Mouse (Mus musculus) heart, adult 2 months (tissue): ENCODE data around the gene Lactb. TPM values are rescaled to one million over a fixed set of nuclear protein-coding genes. Genes with fewer than 3 reads are reported as not detected.

ENCODE experiments used
- DNase-seq, 2 experiments: peaks; one replicate each; pipeline ENCODE4 v3.0.0; 2021
- H3K27ac ChIP-seq: fragments of 200-600 bp; 2 replicates; pipeline ENCODE4 v1.8.1; 2022
- H3K27me3 ChIP-seq: fragments of 200-500 bp; 2 replicates; pipeline ENCODE4 v1.6.1; 2012; ENCODE audit warnings: mild to moderate bottlenecking, low read length, inconsistent platforms, mixed read lengths; ENCODE audit not compliant: control insufficient read depth, insufficient read depth
- H3K36me3 ChIP-seq: fragments of 200-500 bp; 2 replicates; pipeline ENCODE4 v1.6.1; 2012; ENCODE audit warnings: low read length, inconsistent platforms; ENCODE audit not compliant: control insufficient read depth, insufficient read depth
- H3K4me1 ChIP-seq: fragments of 200-500 bp; 2 replicates; pipeline ENCODE4 v1.6.1; 2011; ENCODE audit warnings: low read length; ENCODE audit not compliant: control insufficient read depth, insufficient read depth
- H3K4me3 ChIP-seq: fragments of 200-600 bp; 2 replicates; pipeline ENCODE4 v1.8.1; 2022
- H3K79me2 ChIP-seq: fragments of 200-500 bp; replicated peaks from 2 replicates; pipeline ENCODE4 v1.6.1; 2012; ENCODE audit warnings: mild to moderate bottlenecking, inconsistent platforms, low read length, moderate library complexity, mixed read lengths; ENCODE audit not compliant: control insufficient read depth, insufficient read depth
- H3K9ac ChIP-seq: fragments of 200-500 bp; 2 replicates; pipeline ENCODE4 v1.6.1; 2012; ENCODE audit warnings: low read depth, mild to moderate bottlenecking, control low read depth, inconsistent platforms, low read length, mixed read lengths
- CTCF ChIP-seq: fragments of 200-600 bp; IDR thresholded peaks from 2 replicates; pipeline ENCODE4 v1.8.1; 2022; ENCODE audit warnings: antibody characterized with exemption, mild to moderate bottlenecking, moderate library complexity
- EP300 ChIP-seq: fragments of 200-500 bp; IDR thresholded peaks from 2 replicates; pipeline ENCODE4 v1.6.1; 2011; ENCODE audit warnings: low read depth, low read length, control low read depth; ENCODE audit not compliant: insufficient read depth
- POLR2A ChIP-seq: fragments of 200-500 bp; IDR thresholded peaks from 2 replicates; pipeline ENCODE4 v1.6.1; 2011; ENCODE audit warnings: mild to moderate bottlenecking, low read depth, low read length, control low read depth; ENCODE audit not compliant: insufficient read depth
- WGBS: fragments of 180-500 bp; shearing (Covaris S2); methylation state at CpG from one replicate; pipeline ENCODE4 v1.1.7; 2018; 5-methylcytosine and 5-hydroxymethylcytosine counted together
- intact Hi-C: fragments of 180-260 bp; cut with DNase I; formaldehyde crosslinking; loops from one replicate; pipeline ENCODE4 v1.15.1; 2025
- polyA plus RNA-seq: library from polyadenylated mRNA; depleted of rRNA; stranded (reverse); fragments of >200 nt; gene quantifications from 2 replicates; pipeline ENCODE4 v1.2.3, GENCODE M21; 2012
- total RNA-seq, 2 experiments: library from RNA; stranded (reverse); gene quantifications; 2 replicates each; pipeline ENCODE4 v1.2.3; 2021

Gene Lactb
- total and polyA plus RNA-seq, 3 experiments = 6.8 to 20.6 (median 20.4) TPM

DNA sequence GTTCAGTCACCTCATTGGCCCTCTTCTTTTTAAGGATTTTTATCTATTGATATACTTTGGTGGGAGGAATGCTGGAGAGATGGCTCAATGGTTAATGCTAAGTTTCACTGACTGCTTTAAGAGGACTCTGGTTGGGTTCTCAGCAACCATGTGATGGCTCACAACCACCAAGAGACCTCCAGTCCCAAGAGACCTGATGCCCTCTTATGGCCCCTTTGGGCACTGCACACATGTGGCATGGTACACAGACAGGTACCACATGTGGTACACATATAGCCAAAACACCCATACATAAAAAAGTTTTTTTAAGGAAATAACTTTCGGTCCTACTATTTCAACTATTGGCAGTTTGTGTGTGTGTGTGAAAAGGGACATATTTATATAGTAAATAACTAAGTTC lies 53.2 kb downstream of the Lactb start:
- 95% methylated on average over 1 of the region's 1 CpGs for WGBS
- Histone ChIP-seq H3K27me3 (0 out of 2 replicates have a peak, but pooled peaks cover 1% of the 10 kb centered on the region), H3K79me2 (no peaks in the 10 kb centered on the region; the same call in 1 of the 2 replicates), H3K9ac (no peak overlapping the region), H3K4me3 (no peak overlapping the region), H3K36me3 (peaks cover 8% of the 10 kb centered on the region), H3K27ac (no peak overlapping the region), H3K4me1 (peaks cover 9% of the 10 kb centered on the region)
- intact Hi-C loops = no loop called here
- TF ChIP-seq POLR2A = no peak
- no peak for TF ChIP-seq EP300
- peak; percentile 41 for TF ChIP-seq CTCF
- no peak for DNase-seq

DNA sequence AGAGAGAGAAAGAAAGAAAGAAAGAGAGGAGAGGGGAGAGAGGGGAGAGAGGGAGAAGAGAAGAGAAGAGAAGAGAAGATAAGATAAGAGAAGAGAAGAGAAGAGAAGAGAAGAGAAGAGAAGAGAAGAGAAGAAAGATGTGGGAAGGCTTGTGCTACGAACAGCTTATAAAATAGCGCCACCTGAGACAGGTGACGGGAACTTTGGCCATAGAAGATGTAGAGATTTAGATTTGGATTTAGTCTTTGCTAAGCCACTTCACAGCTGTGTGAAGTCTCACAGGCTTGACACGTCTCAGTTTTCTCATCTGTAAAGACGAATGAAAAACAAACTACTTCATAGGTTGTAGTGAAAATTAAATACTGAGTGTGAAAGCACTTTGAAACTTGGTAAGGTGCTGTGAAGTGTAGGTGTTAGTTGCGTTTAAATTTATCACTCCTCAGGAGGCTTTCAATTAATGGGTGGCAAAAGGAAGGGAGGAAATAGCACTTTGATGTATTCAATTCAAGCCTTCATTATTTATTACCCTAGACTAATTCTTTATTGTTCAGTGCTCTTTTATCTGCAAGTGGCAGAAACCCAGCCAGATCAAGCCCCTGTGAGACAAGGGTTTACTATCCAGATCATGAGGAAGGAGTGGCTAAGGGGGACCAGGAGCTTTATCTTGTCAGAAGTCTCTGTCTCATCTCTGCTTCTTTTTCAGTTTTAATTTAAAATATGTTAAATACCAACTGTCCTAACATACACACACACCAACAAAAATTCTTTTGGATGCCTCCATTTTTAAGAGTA lies 54.6 kb downstream of the Lactb start:
- no peaks in the 10 kb centered on the region; the same call in 1 of the 2 replicates for H3K79me2 ChIP-seq
- no peak overlapping the region for H3K27ac ChIP-seq
- DNase-seq = no peak
- H3K9ac ChIP-seq = no peak overlapping the region
- 0 out of 2 replicates have a peak, but pooled peaks cover 1% of the 10 kb centered on the region for H3K27me3 ChIP-seq
- intact Hi-C loops = no loop called here
- H3K36me3 ChIP-seq = peaks cover 16% of the 10 kb centered on the region
- WGBS = 27% methylated on average over 6 of the region's 6 CpGs
- no peak overlapping the region for H3K4me3 ChIP-seq
- H3K4me1 ChIP-seq = peaks cover 12% of the 10 kb centered on the region
- TF ChIP-seq CTCF (0 out of 2 replicates have a peak, but pooled peaks have one; percentile 8), POLR2A (no peak)

DNA sequence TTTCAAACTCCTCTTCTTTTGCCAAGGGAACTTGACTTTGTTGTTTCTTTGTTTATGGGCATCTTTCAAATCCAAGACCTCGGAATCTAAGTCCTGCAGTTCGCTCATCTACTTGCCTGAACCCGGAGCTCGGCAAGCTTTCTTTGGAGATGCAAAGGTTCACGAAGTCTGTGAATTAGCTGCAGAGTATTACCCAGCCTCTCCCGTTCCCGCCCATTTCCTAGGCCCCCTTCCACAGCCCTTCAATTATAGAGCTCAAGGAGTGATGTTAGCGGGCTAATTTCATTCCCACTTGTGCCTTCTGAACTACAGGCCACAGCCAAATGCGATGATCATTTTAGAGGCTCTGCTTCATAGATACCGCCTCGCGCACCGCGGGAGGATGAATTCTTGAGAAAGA lies 55.3 kb downstream of the Lactb start:
- TF ChIP-seq EP300 = no peak
- TF ChIP-seq CTCF = no peak
- no peak for TF ChIP-seq POLR2A
- WGBS = under 1% methylated on average over 14 of the region's 14 CpGs
- Histone ChIP-seq H3K27me3 (0 out of 2 replicates have a peak, but pooled peaks cover 1% of the 10 kb centered on the region), H3K27ac (peak overlapping the region; percentile 61), H3K4me3 (peak overlapping the region; percentile 78), H3K79me2 (no peaks in the 10 kb centered on the region; the same call in 1 of the 2 replicates), H3K9ac (peak overlapping the region; percentile 53; the same call in 1 of the 2 replicates), H3K36me3 (peaks cover 19% of the 10 kb centered on the region), H3K4me1 (peaks cover 14% of the 10 kb centered on the region)
- peak in 1 of 2 experiments; percentile 45 for DNase-seq
- intact Hi-C loops = loop anchor here (2.0 to 5.0 kb wide), 3 partner anchors 25 to 85 kb away; partner anchors contain the start of gene Aph1c

DNA sequence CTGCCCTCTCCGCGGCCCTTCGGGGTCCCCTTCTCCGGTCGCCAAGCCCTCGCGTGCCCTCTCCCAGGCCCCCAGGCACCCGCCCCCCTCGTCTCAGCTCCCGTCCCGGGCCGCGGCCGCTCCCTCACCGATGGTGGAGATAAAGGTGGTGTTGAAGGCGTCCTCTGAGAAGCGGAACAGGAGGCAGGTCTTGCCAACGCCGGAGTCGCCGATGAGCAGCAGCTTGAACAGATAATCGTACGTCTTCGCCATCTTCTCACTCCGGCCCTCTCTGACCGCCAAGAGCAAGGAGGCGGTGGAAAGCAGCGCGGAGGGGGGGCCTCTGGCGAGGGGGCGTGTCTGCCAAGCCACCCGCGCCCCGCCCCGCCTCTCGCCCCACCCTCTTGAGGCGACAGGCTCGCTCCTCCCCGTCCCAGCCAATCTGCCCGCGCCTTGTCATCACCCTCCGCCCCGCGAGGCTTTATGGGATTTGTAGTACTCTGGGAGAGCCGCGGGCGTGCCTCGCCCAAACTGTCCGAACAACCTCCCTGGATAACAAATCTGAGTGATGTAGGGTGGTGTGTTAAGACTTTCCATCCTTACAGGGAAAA lies 55.8 kb downstream of the Lactb start, which contains the start of gene Rab8b:
Rab8b (minus strand) TSS at position 306 of the 590 bp plus-strand sequence.
- H3K79me2 ChIP-seq = no peaks in the 10 kb centered on the region; the same call in 1 of the 2 replicates
- peak within 1 kb of the TSS; percentile 81 for H3K27ac ChIP-seq
- peak; percentile 96 to 97 for DNase-seq
- H3K27me3 ChIP-seq = 0 out of 2 replicates have a peak, but pooled peaks cover 1% of the 10 kb centered on the region
- H3K4me3 ChIP-seq = peak within 1 kb of the TSS; percentile 78
- intact Hi-C loops = loop anchor here (2.0 to 5.0 kb wide), 3 partner anchors 25 to 85 kb away; partner anchors contain the start of gene Aph1c
- WGBS = 1% methylated on average over 49 of the region's 49 CpGs
- TF ChIP-seq POLR2A = peak; percentile 91
- TF ChIP-seq CTCF = no peak
- 0 out of 2 replicates have a peak, but pooled peaks have one; percentile 33 for TF ChIP-seq EP300
- H3K36me3 ChIP-seq = peaks cover 24% of the 10 kb centered on the region
- H3K4me1 ChIP-seq = peaks cover 15% of the 10 kb centered on the region
- peak within 1 kb of the TSS; percentile 89 for H3K9ac ChIP-seq

DNA sequence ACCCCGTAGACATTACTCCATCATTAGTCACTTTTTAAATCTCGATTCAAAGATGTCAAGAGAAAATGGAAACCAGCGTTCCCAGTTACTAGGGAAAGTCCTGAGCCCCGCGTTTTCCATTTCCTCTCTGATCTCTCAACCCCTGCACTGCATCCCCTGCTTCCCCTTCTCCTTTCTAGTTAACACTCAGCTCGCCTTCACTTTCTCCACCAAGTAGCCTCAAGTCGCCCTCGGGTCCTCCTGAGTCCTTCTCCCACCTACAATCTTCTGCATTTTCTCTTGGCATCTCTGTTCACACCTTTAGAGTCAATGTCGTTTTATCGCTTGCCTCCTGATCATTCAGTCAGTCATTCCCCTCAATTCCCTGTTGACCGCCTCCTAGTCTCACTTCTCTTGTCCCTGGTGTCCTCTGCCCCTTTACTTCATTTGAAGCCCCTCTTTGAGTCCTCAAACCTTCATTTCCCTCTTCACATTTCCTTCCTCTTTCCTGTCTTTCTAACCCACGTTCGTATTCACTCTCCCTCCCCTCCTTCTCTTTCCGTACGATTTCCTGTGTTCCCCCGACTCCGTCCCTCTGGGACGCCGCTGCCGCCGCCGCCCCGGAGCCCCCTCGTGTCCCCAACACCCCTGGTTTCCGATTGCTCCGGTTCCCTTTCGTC lies 56.5 kb downstream of the Lactb start:
- DNase-seq = peak; percentile 40 to 43
- intact Hi-C loops = loop anchor here (2.0 to 5.0 kb wide), 3 partner anchors 26 to 84 kb away; partner anchors contain the start of gene Aph1c

More for the DNA sequence above, 56.5 kb downstream of the Lactb start:
- WGBS = 2% methylated on average over 27 of the region's 27 CpGs
- peaks cover 1% of the 10 kb centered on the region; the same call in 1 of the 2 replicates for H3K79me2 ChIP-seq
- H3K27ac ChIP-seq = peak overlapping the region; percentile 81
- H3K36me3 ChIP-seq = peaks cover 24% of the 10 kb centered on the region
- H3K27me3 ChIP-seq = 0 out of 2 replicates have a peak, but pooled peaks cover 1% of the 10 kb centered on the region
- peak overlapping the region; percentile 78 for H3K4me3 ChIP-seq
- H3K4me1 ChIP-seq = peaks cover 17% of the 10 kb centered on the region
- H3K9ac ChIP-seq = peak overlapping the region; percentile 89
- TF ChIP-seq CTCF (no peak), POLR2A (0 out of 2 replicates have a peak, but pooled peaks have one; percentile 13)
